Mouse (Mus musculus) left cerebral cortex, adult 18-20 months (tissue): ENCODE results near the gene Wdr62. TPM values are rescaled to one million over a fixed set of nuclear protein-coding genes. Genes with fewer than 3 reads are reported as not detected.
A peak's percentile ranks its signal among the peaks of the same experiment; 100 is the strongest.

Experiments
- DNase-seq, 2 experiments: peaks; one replicate each; pipeline ENCODE4 v3.0.0; 2021 to 2022; ENCODE audit warnings: low spot score in 2 of 2, mixed read lengths in 1 of 2
- long read RNA-seq, 2 experiments: library from polyadenylated mRNA; stranded (forward); transcript quantifications; one replicate each; pipeline ENCODE4 v2.0.0; 2021
- total RNA-seq, 2 experiments: library from RNA; stranded (reverse); gene quantifications; 2 replicates each; pipeline ENCODE4 v1.2.3; 2021

Gene Wdr62
- 1 to 10 TPM; 1.1 to 1.9 TPM for total RNA-seq
- long read RNA-seq, experiment 1, partial matches to known transcripts: 0 of 3 reads
- long read RNA-seq, experiment 1, other reads (novel, unspliced or antisense): 3 of 3 reads
- long read RNA-seq, experiment 2, partial matches to known transcripts: 0 of 2 reads
- long read RNA-seq, experiment 2, other reads (novel, unspliced or antisense): 1 of 2 reads

DNA sequence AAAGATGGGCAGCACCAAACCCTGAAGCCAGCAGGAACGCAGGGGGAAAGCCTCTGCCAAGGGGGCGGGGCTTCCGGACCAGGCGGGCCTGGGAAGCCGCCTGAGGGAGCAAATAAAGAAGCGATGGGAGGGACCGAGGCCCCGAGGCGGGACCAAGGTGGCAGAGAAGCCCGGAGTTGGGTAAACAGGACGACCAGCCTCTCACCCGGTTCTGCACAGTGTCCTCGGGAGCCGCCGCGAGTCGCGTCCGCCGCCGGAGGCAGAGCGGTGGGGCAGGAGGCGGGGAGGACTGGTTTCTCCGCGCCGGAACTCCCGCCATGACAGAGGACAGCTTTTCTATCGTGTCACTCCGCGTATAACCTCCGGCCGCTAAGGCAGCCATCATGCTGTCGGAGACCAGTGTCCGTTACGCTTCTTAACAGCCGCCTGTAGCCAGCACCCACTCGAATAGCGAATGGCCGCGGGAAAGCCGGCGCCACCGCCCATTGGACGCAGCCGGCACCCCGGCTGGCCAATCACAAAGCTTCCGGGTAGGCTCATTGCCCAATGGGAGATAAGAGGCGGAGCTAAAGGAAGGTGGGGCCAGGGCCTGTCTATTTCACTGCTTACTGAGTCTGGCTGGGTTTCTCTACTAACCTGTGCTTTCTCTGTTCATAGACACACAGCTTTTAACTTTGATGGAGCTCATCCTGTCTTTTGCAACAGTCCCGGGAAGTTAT is at the start of gene Wdr62, which contains the start of gene Thap8:
TSS of gene Wdr62 (minus strand) at position 469 of the 719 bp plus-strand sequence.
TSS of gene Thap8 (plus strand) at position 144 of the 719 bp plus-strand sequence.
- DNase-seq: peak; percentile 81 to 91

DNA sequence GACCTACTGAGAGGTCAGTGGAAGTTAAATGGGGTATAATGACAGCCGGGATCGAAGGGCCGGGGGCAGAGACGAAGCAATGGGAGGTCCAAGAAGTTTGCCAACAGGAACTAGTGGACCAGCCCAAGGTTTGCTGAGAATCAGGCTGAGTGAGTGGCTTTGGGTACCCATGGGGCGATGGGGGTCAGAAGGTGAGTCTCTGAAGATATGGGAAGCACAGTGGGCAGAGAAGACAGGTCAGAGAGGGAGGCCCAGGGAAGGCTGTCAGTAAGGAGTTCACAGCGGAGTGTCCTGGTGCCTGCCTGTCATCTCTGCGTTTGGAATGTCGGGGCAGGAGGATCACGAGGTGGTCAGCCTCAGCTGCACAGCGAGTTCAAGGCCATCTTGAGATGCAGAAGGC is 48.2 kb upstream of the Wdr62 start:
- no peak for DNase-seq

DNA sequence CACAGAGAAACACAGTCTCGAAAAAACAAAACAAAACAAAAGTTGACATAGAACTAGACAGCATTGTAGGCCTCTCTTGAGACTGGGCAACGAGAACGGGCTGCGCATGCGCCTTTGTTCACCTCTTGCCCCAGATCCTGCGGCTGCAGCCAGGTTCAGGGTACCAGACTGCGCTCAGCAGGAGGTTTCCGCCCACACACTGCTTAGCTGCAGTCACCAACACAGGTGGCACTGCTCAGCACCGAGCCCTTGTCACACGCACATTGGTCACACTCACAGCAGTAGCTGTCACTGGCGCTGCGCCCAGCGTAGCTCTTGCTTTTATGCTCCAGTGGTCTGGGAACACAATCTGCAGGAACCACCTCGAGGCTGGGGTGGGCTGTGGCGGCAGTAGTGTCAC is 46.9 kb upstream of the Wdr62 start:
- DNase-seq: no peak

- no peak for DNase-seq
Observed at GRCm38 (mm10) chr7:30326427-30326826, 46.2 kb upstream of the Wdr62 start.

DNA sequence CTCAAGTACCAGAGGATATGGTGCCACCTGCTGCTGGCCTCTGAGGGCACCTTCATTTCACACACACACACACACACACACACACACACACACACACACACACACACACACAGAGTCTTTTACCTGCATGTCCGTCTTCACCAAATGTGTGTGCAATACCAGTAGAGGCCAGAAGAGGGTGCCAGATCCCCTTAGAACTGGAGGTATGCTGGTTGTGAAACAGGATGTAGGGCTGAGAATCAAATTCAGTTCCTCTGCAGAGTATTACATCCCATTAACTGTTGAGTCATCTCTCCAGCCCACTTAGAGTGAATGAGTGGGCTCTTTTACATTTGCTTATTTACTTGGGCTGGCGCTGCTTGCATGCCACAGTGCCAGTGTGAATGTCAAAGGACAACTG is 45.1 kb upstream of the Wdr62 start:
- DNase-seq: no peak

GRCm38 (mm10) chr7:30324300-30324944 is 44.2 kb upstream of the Wdr62 start:
- DNase-seq: peak; percentile 67

DNA sequence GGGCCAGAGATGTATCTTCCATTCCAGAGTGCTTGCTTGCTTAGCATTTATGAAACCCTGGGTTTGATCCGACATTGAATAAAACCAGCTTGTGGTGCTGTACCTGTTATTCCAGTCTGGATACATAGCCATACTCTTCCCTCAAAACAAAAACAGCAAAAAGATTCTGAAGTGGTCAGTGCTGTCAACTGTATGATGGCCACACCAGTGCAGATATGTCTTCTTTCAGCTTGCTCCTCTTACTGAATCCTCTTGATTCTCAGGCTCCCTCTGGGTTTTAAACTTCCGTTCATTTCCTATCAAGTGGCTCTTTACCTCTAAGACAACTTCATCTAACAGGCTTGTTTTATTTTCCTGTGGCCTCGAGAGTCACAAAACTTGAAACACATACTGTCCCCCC is 43.6 kb upstream of the Wdr62 start, which contains the start of gene Sdhaf1:
TSS of gene Sdhaf1 (minus strand) at position 101 of the 400 bp plus-strand sequence.
- DNase-seq: no peak

DNA sequence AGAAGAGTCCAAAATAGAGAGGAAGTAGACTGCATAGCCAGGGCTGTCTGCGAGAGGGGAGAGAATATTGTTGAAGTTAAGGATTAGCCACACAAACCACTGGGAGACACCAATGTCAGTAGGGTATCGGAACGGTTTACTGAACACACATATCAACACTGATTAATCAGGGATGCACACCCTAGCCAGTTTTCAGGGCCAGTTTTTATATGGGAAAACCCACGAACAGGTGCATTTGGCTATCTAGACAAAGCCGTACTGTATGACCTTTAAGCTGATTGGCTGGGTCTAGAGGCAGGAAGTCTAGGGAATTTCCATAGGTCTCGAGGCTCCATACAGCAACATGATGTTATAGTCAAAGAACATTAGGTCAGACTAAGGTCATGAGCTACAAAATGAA is 42.6 kb upstream of the Wdr62 start:
- no peak for DNase-seq

GRCm38 (mm10) chr7:30322285-30322667 is 42.1 kb upstream of the Wdr62 start:
- peak; percentile 97 to 98 for DNase-seq

DNA sequence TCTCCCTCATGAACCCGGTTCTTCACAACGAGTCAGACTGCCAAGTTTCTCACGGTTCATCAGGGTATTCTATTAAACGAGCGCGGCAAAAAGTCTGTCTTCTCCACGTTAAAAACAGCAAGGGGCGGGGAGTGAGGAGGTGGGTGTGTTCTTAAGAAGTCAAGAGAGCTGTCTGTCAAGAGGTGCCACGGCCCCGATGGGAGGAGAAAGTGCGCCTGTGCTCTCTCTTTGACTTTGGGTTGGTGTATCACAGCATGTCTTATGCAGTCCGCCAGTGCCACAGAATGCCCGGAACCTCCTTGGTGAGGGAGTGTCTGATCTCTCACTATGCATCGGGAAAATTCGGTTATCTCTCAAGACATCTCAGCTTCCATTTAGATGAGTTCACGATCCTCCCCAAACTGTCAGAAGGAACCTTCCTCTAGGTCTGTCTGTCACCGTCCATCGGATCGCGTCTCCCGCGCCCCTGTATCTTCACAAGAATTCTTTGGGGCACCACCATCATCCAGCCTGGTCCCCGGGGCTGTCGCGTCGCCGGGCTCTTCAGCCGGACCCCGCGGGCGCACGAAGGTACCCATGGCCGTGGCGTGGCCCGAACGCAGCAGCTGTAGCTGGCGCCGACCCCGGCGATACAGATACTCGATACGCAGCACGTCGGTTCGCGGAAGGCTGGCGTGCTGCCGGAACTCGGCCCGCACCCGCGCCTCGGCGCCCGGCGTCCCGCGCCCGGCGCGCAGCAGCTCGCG is 41.5 kb upstream of the Wdr62 start, which contains the start of gene E130208F15Rik:
TSS of gene E130208F15Rik (plus strand) at position 202 of the 746 bp plus-strand sequence.
- peak; percentile 55 to 66 for DNase-seq

DNA sequence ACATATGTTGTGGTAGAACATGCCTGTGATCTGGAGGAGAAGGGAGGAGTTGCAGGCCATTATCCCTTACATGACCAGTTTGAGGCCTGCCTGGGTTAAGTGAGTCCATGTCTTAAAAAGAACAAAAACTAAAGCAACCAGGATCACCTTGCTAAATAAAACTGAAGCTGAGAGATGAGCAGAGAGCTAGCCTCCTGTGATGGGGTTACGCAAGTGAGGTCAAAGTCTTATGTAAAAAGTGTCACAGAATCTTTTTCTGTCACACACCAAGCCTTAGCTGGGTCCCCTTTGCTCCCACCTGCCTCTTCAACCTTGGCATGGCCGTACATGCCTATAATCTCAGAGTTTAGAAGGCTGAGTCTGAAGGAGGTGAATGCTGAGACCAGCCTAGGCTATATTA is 40.7 kb upstream of the Wdr62 start:
- no peak for DNase-seq

- DNase-seq: no peak
Observed at GRCm38 (mm10) chr7:30318142-30318541, 37.9 kb upstream of the Wdr62 start.

- no peak for DNase-seq
Observed at GRCm38 (mm10) chr7:30315559-30316529, 35.6 kb upstream of the Wdr62 start.

GRCm38 (mm10) chr7:30314721-30315155 is 34.5 kb upstream of the Wdr62 start, which contains the start of gene Syne4:
TSS of gene Syne4 (plus strand) at chr7:30314807.
- DNase-seq: no peak

DNA sequence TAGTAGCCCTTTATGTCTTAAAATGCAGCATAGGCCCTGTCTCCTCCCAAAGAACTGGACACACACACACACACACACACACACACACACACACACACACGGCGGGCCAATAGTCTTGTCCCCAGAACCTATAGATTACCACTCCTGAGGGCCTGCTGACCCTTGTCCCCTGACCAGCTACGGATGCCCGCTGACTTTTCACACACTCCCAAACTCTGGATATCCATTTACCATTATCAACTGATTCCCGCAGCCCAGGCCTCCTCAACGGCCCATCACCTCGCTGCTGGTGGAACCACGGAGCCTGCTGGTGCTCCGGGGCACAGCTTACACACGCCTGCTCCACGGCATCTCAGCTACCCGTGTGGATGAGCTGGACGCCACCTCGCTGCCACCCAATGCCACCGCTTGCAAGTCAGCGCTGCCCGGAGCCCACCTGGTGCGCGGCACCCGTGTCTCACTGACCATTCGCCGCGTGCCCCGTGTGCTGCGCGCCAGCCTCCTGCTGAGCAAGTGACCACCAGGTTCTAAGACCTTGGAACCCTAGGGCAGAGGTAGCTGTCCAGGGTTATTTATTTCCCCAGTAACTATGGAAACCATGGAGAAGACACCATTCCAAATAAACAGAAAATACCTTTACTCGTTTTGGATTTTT is 33.6 kb upstream of the Wdr62 start:
- DNase-seq: no peak

- DNase-seq: no peak
Observed at GRCm38 (mm10) chr7:30310136-30310535, 29.9 kb upstream of the Wdr62 start.

DNA sequence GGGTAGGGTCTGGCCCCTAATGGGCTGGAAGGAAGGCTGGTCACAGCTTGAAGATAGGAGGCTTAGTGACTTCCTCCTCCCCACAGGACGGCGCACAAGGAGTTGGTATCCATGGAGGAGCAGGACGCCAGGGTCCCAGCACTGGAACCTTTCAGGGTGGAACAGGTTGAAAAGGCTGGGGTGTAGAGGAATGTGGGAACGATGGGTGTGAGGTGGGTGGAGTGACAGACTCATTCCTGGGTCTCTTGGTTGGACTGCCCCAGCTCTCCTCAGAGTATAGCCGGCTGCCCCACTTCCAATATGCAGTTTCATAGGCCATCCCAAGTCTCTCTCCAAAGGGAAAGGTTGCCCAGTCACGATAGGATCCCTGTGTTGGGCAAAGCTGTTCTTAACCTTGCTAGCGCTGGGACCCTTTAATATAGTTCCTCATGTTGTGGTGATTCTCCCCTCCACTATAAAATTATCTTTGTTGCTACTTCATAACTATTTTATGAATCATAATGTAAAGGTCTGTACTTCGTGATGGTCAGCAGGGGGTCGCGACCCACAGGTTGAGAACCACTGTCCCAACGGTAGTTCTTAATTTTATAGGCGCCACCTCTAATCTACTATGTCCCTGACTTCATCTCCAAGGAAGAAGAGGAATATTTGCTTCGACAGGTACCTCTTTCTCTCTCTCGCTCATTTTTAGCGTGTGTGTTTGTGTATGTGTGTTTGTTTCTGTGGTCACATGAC is 29.3 kb upstream of the Wdr62 start:
- DNase-seq: no peak

DNA sequence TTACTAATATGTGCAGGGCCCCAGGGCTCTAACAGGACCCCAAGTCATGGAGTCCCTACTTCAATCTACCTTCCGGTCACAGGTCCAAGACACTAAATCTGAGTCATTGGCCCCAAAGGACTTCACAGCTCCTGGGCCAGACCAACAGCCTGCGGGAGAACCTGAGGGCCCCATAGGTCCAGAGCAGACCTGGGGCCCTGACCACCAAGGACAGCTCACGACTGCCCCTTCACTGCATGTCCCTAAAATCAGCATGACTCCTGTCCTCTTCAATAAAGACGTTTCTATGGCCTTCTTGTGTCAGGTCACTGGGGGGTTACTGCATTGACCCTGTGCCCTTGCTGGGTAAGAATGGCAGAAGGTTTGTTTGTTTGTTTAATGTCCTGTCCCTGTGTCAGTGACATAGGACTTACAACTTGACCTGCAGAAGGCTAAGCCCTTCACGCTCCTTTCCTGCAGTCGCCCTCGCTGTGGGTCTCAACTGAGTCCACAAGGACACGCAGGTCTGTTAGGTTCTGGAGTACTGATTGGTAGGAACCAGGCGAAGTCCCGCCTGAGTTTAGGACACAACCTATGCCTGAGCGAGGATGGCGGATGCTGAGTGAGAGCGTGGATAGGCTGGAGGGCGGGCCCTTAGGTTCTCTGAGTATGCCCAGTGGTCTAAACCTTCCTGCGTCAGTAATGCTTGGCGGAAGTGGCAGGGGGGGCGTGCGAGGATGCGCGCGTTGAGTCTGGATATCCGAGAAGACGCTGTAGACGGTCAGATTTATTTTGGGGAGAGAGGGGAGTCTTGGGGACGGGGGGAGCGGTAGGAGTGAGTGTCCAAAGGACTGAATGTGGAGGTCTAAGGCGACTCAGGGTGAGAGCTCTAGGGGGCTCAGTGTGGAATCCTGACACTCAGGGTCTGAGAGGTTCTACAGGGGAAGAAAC is 28.1 kb upstream of the Wdr62 start, which contains the start of gene Alkbh6:
TSS of gene Alkbh6 (plus strand) at position 642 of the 930 bp plus-strand sequence.
- peak; percentile 90 to 96 for DNase-seq
